Mouse (Mus musculus) lung, embryonic 16.5 days (tissue): ENCODE data around the gene Hoxd9. TPM values are rescaled to one million over a fixed set of nuclear protein-coding genes. Genes with fewer than 3 reads are reported as not detected.

Source experiments
- ATAC-seq: fragments of 200-750 bp; cut with Nextera tagmentation; 2 replicates; pipeline ENCODE4 v1.8.0; 2017; ENCODE audit warnings: low read depth, mild to moderate bottlenecking, moderate library complexity
- H3K27ac ChIP-seq: fragments of 300-500 bp; sonication (generic); 2 replicates; pipeline ENCODE4 v1.5.1; 2014; ENCODE audit warnings: mild to moderate bottlenecking, control low read depth, low read length
- H3K27me3 ChIP-seq: fragments of 300-500 bp; sonication (generic); 2 replicates; pipeline ENCODE4 v1.6.1; 2014; ENCODE audit warnings: low read depth, low read length, mixed read lengths; ENCODE audit not compliant: control insufficient read depth, insufficient read depth
- H3K36me3 ChIP-seq: fragments of 300-500 bp; sonication (generic); 2 replicates; pipeline ENCODE4 v1.6.1; 2014; ENCODE audit warnings: low read length; ENCODE audit not compliant: control insufficient read depth, insufficient read depth
- H3K4me1 ChIP-seq: fragments of 300-500 bp; sonication (generic); replicated peaks from 2 replicates; pipeline ENCODE4 v1.6.1; 2014; ENCODE audit warnings: low read length, mixed read lengths; ENCODE audit not compliant: control insufficient read depth, insufficient read depth
- H3K4me2 ChIP-seq: fragments of 300-500 bp; sonication (generic); 2 replicates; pipeline ENCODE4 v1.6.1; 2014; ENCODE audit warnings: low read depth, low read length, control low read depth
- H3K4me3 ChIP-seq: fragments of 300-500 bp; sonication (generic); 2 replicates; pipeline ENCODE4 v1.5.1; 2014; ENCODE audit warnings: mild to moderate bottlenecking, low read length, control low read depth
- H3K9ac ChIP-seq: fragments of 300-500 bp; sonication (generic); 2 replicates; pipeline ENCODE4 v1.6.1; 2014; ENCODE audit warnings: low read length, control low read depth
- H3K9me3 ChIP-seq: fragments of 300-500 bp; sonication (generic); 2 replicates; pipeline ENCODE4 v1.6.1; 2016; ENCODE audit warnings: low read length; ENCODE audit not compliant: control insufficient read depth
- WGBS: fragments of 180-500 bp; shearing (Covaris S2); extraction: QIAGEN DNeasy Blood & Tissue Kit; methylation state at CpG from one replicate; pipeline ENCODE4 v1.1.7; 2014; 5-methylcytosine and 5-hydroxymethylcytosine counted together
- polyA plus RNA-seq: library from polyadenylated mRNA; unstranded; fragments of >200 nt; fragmentation: Nextera tagmentation; extraction: Ambion mirVana; gene quantifications from 2 replicates; pipeline ENCODE4 v1.2.1, GENCODE M21; 2015

Hoxd9 gene
- polyA plus RNA-seq, 1 experiment from 2014 or later = 0.31 TPM

GRCm38 (mm10) chr2:74688795-74689573 is 8.5 kb upstream of the Hoxd9 start:
- Histone ChIP-seq H3K27me3 (peaks cover 87% of the 10 kb centered on the region), H3K27ac (no peak overlapping the region), H3K4me3 (no peak overlapping the region), H3K9ac (no peak overlapping the region), H3K9me3 (no peaks in the 10 kb centered on the region), H3K4me1 (no peaks in the 10 kb centered on the region), H3K4me2 (no peak overlapping the region), H3K36me3 (no peaks in the 10 kb centered on the region)
- WGBS = 4% methylated on average over 12 of the region's 12 CpGs
- ATAC-seq = no peak

GRCm38 (mm10) chr2:74689574-74690337 is 7.8 kb upstream of the Hoxd9 start:
- Histone ChIP-seq H3K9me3 (no peaks in the 10 kb centered on the region), H3K9ac (no peak overlapping the region), H3K4me1 (no peaks in the 10 kb centered on the region), H3K4me3 (no peak overlapping the region), H3K4me2 (no peak overlapping the region), H3K27me3 (peaks cover 87% of the 10 kb centered on the region), H3K27ac (no peak overlapping the region), H3K36me3 (no peaks in the 10 kb centered on the region)
- ATAC-seq = no peak
- under 1% methylated on average over 24 of the region's 24 CpGs for WGBS

GRCm38 (mm10) chr2:74690338-74690716 is 7.2 kb upstream of the Hoxd9 start:
- Histone ChIP-seq H3K4me3 (no peak overlapping the region), H3K27ac (no peak overlapping the region), H3K4me2 (no peak overlapping the region), H3K4me1 (no peaks in the 10 kb centered on the region), H3K9ac (no peak overlapping the region), H3K36me3 (no peaks in the 10 kb centered on the region), H3K27me3 (peaks cover 87% of the 10 kb centered on the region), H3K9me3 (no peaks in the 10 kb centered on the region)
- WGBS = 8% methylated on average over 8 of the region's 8 CpGs
- no peak for ATAC-seq

GRCm38 (mm10) chr2:74691022-74691951 is 6.2 kb upstream of the Hoxd9 start, which contains the start of gene Hoxd10:
Gene Hoxd10, plus strand, starts transcription at chr2:74691924.
- whole genome bisulfite sequencing = 2% methylated on average over 56 of the region's 56 CpGs
- peak; percentile 87 for ATAC-seq
- no peak within 1 kb of the TSS for H3K9ac ChIP-seq
- peaks cover 93% of the 10 kb centered on the region for H3K27me3 ChIP-seq
- no peak within 1 kb of the TSS for H3K4me2 ChIP-seq
- H3K4me3 ChIP-seq = 0 out of 2 replicates have a peak within 1 kb of the TSS, but pooled peaks have one; percentile 19
- H3K9me3 ChIP-seq = no peaks in the 10 kb centered on the region
- no peaks in the 10 kb centered on the region for H3K4me1 ChIP-seq
- no peak within 1 kb of the TSS for H3K27ac ChIP-seq
- no peaks in the 10 kb centered on the region for H3K36me3 ChIP-seq

- H3K9ac ChIP-seq = no peak overlapping the region
- H3K27me3 ChIP-seq = peaks cover 93% of the 10 kb centered on the region
- no peaks in the 10 kb centered on the region for H3K36me3 ChIP-seq
- no peaks in the 10 kb centered on the region for H3K9me3 ChIP-seq
- no peaks in the 10 kb centered on the region for H3K4me1 ChIP-seq
- H3K4me3 ChIP-seq = no peak overlapping the region
- H3K4me2 ChIP-seq = no peak overlapping the region
- ATAC-seq = no peak
- WGBS = 4% methylated on average over 35 of the region's 35 CpGs
- no peak overlapping the region for H3K27ac ChIP-seq
These were observed 5.3 kb upstream of the Hoxd9 start for GRCm38 (mm10) chr2:74691995-74692807.

- Histone ChIP-seq H3K9ac (no peak overlapping the region), H3K9me3 (no peaks in the 10 kb centered on the region), H3K36me3 (no peaks in the 10 kb centered on the region), H3K4me2 (no peak overlapping the region), H3K27me3 (peaks cover 93% of the 10 kb centered on the region), H3K4me3 (no peak overlapping the region), H3K27ac (no peak overlapping the region), H3K4me1 (peaks cover 2% of the 10 kb centered on the region; the same call in 1 of the 2 replicates)
- WGBS = 1% methylated on average over 20 of the region's 20 CpGs
- ATAC-seq = no peak
These were observed 4.6 kb upstream of the Hoxd9 start for GRCm38 (mm10) chr2:74692808-74693431.

- no peak overlapping the region for H3K27ac ChIP-seq
- H3K4me2 ChIP-seq = no peak overlapping the region
- H3K4me3 ChIP-seq = no peak overlapping the region
- peaks cover 93% of the 10 kb centered on the region for H3K27me3 ChIP-seq
- no peaks in the 10 kb centered on the region for H3K9me3 ChIP-seq
- no peak overlapping the region for H3K9ac ChIP-seq
- WGBS = 7% methylated on average over 4 of the region's 4 CpGs
- ATAC-seq = no peak
- H3K4me1 ChIP-seq = peaks cover 4% of the 10 kb centered on the region
- no peaks in the 10 kb centered on the region for H3K36me3 ChIP-seq
These were observed 4.1 kb upstream of the Hoxd9 start for GRCm38 (mm10) chr2:74693432-74693827.

GRCm38 (mm10) chr2:74694066-74694465 is 3.5 kb upstream of the Hoxd9 start:
- Histone ChIP-seq H3K4me3 (no peak overlapping the region), H3K4me2 (no peak overlapping the region), H3K27ac (no peak overlapping the region), H3K9me3 (no peaks in the 10 kb centered on the region), H3K9ac (no peak overlapping the region), H3K4me1 (peaks cover 4% of the 10 kb centered on the region), H3K36me3 (no peaks in the 10 kb centered on the region), H3K27me3 (peaks cover 94% of the 10 kb centered on the region)
- 3% methylated on average over 16 of the region's 16 CpGs for WGBS
- no peak for ATAC-seq
